Mouse (Mus musculus) intestine, postnatal 0 days (tissue): ENCODE measurements around the gene Actl6b. TPM values are rescaled to one million over a fixed set of nuclear protein-coding genes. Genes with fewer than 3 reads are reported as not detected.

Experiments used
- ATAC-seq: fragments of 200-750 bp; cut with Nextera tagmentation; 2 replicates; pipeline ENCODE4 v1.8.0; 2017; ENCODE audit warnings: mild to moderate bottlenecking, moderate TSS enrichment, moderate library complexity
- H3K27ac ChIP-seq: fragments of 300-500 bp; sonication (generic); 2 replicates; pipeline ENCODE4 v1.5.1; 2014; ENCODE audit warnings: mild to moderate bottlenecking, low read depth, low read length, moderate library complexity
- H3K27me3 ChIP-seq: fragments of 300-500 bp; sonication (generic); replicated peaks from 2 replicates; pipeline ENCODE4 v1.6.1; 2014; ENCODE audit warnings: low read length, mixed read lengths; ENCODE audit not compliant: control insufficient read depth, insufficient read depth
- H3K36me3 ChIP-seq: fragments of 300-500 bp; sonication (generic); 2 replicates; pipeline ENCODE4 v1.6.1; 2014; ENCODE audit warnings: mild to moderate bottlenecking, moderate library complexity; ENCODE audit not compliant: control insufficient read depth, insufficient read depth
- H3K4me1 ChIP-seq: fragments of 300-500 bp; sonication (generic); replicated peaks from 2 replicates; pipeline ENCODE4 v1.6.1; 2014; ENCODE audit warnings: antibody characterized with exemption, low read length, mixed read lengths; ENCODE audit not compliant: control insufficient read depth, insufficient read depth
- H3K4me2 ChIP-seq: fragments of 300-500 bp; sonication (generic); replicated peaks from 2 replicates; pipeline ENCODE4 v1.6.1; 2014; ENCODE audit warnings: low read depth, mild to moderate bottlenecking, moderate library complexity
- H3K4me3 ChIP-seq: fragments of 300-500 bp; sonication (generic); 2 replicates; pipeline ENCODE4 v1.5.1; 2014; ENCODE audit warnings: low read depth, low read length
- H3K9ac ChIP-seq: fragments of 300-500 bp; sonication (generic); 2 replicates; pipeline ENCODE4 v1.6.1; 2014; ENCODE audit warnings: mild to moderate bottlenecking, low read depth, low read length
- H3K9me3 ChIP-seq: fragments of 300-500 bp; sonication (generic); 2 replicates; pipeline ENCODE4 v1.6.1; 2016; ENCODE audit warnings: mixed run types; ENCODE audit not compliant: control insufficient read depth
- CTCF ChIP-seq: sonication (generic); IDR thresholded peaks from 2 replicates; pipeline ENCODE4 v1.5.1; 2016; ENCODE audit warnings: low read depth, mild to moderate bottlenecking, control low read depth, antibody characterized with exemption, moderate library complexity
- WGBS: fragments of 180-500 bp; shearing (Covaris S2); extraction: QIAGEN DNeasy Blood & Tissue Kit; methylation state at CpG from one replicate; pipeline ENCODE4 v1.1.7; 2014; 5-methylcytosine and 5-hydroxymethylcytosine counted together
- polyA plus RNA-seq: library from polyadenylated mRNA; unstranded; fragments of >200 nt; fragmentation: Nextera tagmentation; extraction: Ambion mirVana; gene quantifications from 2 replicates; pipeline ENCODE4 v1.2.1, GENCODE M21; 2015

The Actl6b gene
- polyA plus RNA-seq, 1 experiment from 2014 or later: 2.9 TPM

- H3K9ac ChIP-seq: no peak overlapping the region
- 0 out of 2 replicates have a peak overlapping the region, but pooled peaks have one; percentile 28 for H3K27ac ChIP-seq
- H3K27me3 ChIP-seq: no peaks in the 10 kb centered on the region
- H3K4me2 ChIP-seq: no peak overlapping the region
- peaks cover 65% of the 10 kb centered on the region for H3K36me3 ChIP-seq
- H3K9me3 ChIP-seq: no peaks in the 10 kb centered on the region
- 0 out of 2 replicates have a peak, but pooled peaks cover 6% of the 10 kb centered on the region for H3K4me1 ChIP-seq
- no peak overlapping the region for H3K4me3 ChIP-seq
- no peak for TF ChIP-seq CTCF
- WGBS: 79% methylated on average over 22 of the region's 22 CpGs
- no peak for ATAC-seq
These were observed 24.9 kb upstream of the Actl6b start for GRCm38 (mm10) chr5:137528247-137528968.

- Histone ChIP-seq H3K4me2 (0 out of 2 replicates have a peak overlapping the region, but pooled peaks have one; percentile 71), H3K36me3 (peaks cover 55% of the 10 kb centered on the region), H3K27ac (no peak overlapping the region), H3K4me3 (no peak overlapping the region), H3K4me1 (0 out of 2 replicates have a peak, but pooled peaks cover 6% of the 10 kb centered on the region), H3K27me3 (no peaks in the 10 kb centered on the region), H3K9ac (no peak overlapping the region), H3K9me3 (no peaks in the 10 kb centered on the region)
- no peak for ATAC-seq
- no peak for TF ChIP-seq CTCF
- WGBS: 76% methylated on average over 15 of the region's 15 CpGs
These were observed 23.9 kb upstream of the Actl6b start for GRCm38 (mm10) chr5:137529221-137529995.

GRCm38 (mm10) chr5:137530075-137530474 lies 23.2 kb upstream of the Actl6b start:
- Histone ChIP-seq H3K4me1 (0 out of 2 replicates have a peak, but pooled peaks cover 6% of the 10 kb centered on the region), H3K9ac (peak overlapping the region; percentile 64; the same call in 1 of the 2 replicates), H3K4me3 (peak overlapping the region; percentile 72), H3K4me2 (peak overlapping the region; percentile 71), H3K27ac (no peak overlapping the region), H3K27me3 (no peaks in the 10 kb centered on the region), H3K9me3 (no peaks in the 10 kb centered on the region), H3K36me3 (peaks cover 48% of the 10 kb centered on the region)
- 72% methylated on average over 8 of the region's 8 CpGs for WGBS
- no peak for TF ChIP-seq CTCF
- no peak for ATAC-seq

- no peak for ATAC-seq
- Histone ChIP-seq H3K36me3 (peaks cover 41% of the 10 kb centered on the region), H3K4me2 (peak overlapping the region; percentile 71), H3K4me3 (peak overlapping the region; percentile 72), H3K27me3 (no peaks in the 10 kb centered on the region), H3K9me3 (no peaks in the 10 kb centered on the region), H3K4me1 (0 out of 2 replicates have a peak, but pooled peaks cover 9% of the 10 kb centered on the region), H3K27ac (peak overlapping the region; percentile 83), H3K9ac (peak overlapping the region; percentile 64)
- 0% methylated on average over 39 of the region's 46 CpGs for WGBS
- TF ChIP-seq CTCF: no peak
These were observed 22.5 kb upstream of the Actl6b start for GRCm38 (mm10) chr5:137530588-137531413.

- H3K36me3 ChIP-seq: peaks cover 36% of the 10 kb centered on the region
- H3K9me3 ChIP-seq: no peaks in the 10 kb centered on the region
- peak overlapping the region; percentile 64 for H3K9ac ChIP-seq
- under 1% methylated on average over 49 of the region's 51 CpGs for WGBS
- 0 out of 2 replicates have a peak, but pooled peaks cover 9% of the 10 kb centered on the region for H3K4me1 ChIP-seq
- ATAC-seq: no peak
- H3K27ac ChIP-seq: peak overlapping the region; percentile 83
- peak overlapping the region; percentile 71 for H3K4me2 ChIP-seq
- no peak for TF ChIP-seq CTCF
- H3K4me3 ChIP-seq: peak overlapping the region; percentile 72
- H3K27me3 ChIP-seq: no peaks in the 10 kb centered on the region
These were observed 21.7 kb upstream of the Actl6b start for GRCm38 (mm10) chr5:137531414-137532130.
